Mouse (Mus musculus): ENCODE results near the gene Ptges2. TPM values are rescaled to one million over a fixed set of nuclear protein-coding genes. Genes with fewer than 3 reads are reported as not detected.

The Ptges2 gene
- total RNA-seq, 2 experiments from 2014 or later, result 37.1 to 43.0 TPM

GRCm38 (mm10) chr2:32439177-32439576, 43.5 kb downstream of the Ptges2 start:
- no peak for DNase-seq (ENCODE audit: low spot score)

- DNase-seq (ENCODE audit: low spot score), result no peak
Observed at GRCm38 (mm10) chr2:32440164-32440563, 44.5 kb downstream of the Ptges2 start.

- no peak for DNase-seq (ENCODE audit: low spot score)
Observed at GRCm38 (mm10) chr2:32440632-32441031, 44.9 kb downstream of the Ptges2 start.

- no peak for DNase-seq (ENCODE audit: low spot score)
Observed at GRCm38 (mm10) chr2:32441550-32441949, 45.9 kb downstream of the Ptges2 start.

GRCm38 (mm10) chr2:32445535-32445934, 49.8 kb downstream of the Ptges2 start:
- no peak for DNase-seq (ENCODE audit: low spot score)

GRCm38 (mm10) chr2:32447264-32447936, 51.7 kb downstream of the Ptges2 start:
- DNase-seq (ENCODE audit: low spot score), result no peak

- no peak for DNase-seq (ENCODE audit: low spot score)
Observed at GRCm38 (mm10) chr2:32448480-32448879, 52.8 kb downstream of the Ptges2 start.

GRCm38 (mm10) chr2:32449761-32450754, 54.4 kb downstream of the Ptges2 start, which contains the start of gene Naif1:
Gene Naif1, plus strand, starts transcription at chr2:32450457.
- no peak for DNase-seq (ENCODE audit: low spot score)

- peak; percentile 98 for DNase-seq (ENCODE audit: low spot score)
Observed at GRCm38 (mm10) chr2:32450881-32451844, 55.5 kb downstream of the Ptges2 start, which contains the start of gene Slc25a25. Gene Slc25a25, minus strand, starts transcription at chr2:32451445.

- DNase-seq (ENCODE audit: low spot score), result peak; percentile 99
Observed at GRCm38 (mm10) chr2:32451870-32452372, 56.2 kb downstream of the Ptges2 start.

- no peak for DNase-seq (ENCODE audit: low spot score)
Observed at GRCm38 (mm10) chr2:32452441-32452971, 56.8 kb downstream of the Ptges2 start.

GRCm38 (mm10) chr2:32453641-32454303, 58.1 kb downstream of the Ptges2 start:
- no peak for DNase-seq (ENCODE audit: low spot score)

GRCm38 (mm10) chr2:32454633-32455032, 58.9 kb downstream of the Ptges2 start:
- no peak for DNase-seq (ENCODE audit: low spot score)

- DNase-seq (ENCODE audit: low spot score), result no peak
Observed at GRCm38 (mm10) chr2:32455101-32455500, 59.4 kb downstream of the Ptges2 start.

Other genes with a start within 250 kb of the Ptges2 start
- gene Prrc2b, start 244.8 kb upstream of the Ptges2 start, total RNA-seq (2021), result 10 to 100 TPM; 78.4 to 79.7 TPM
- gene Pomt1, start 159.3 kb upstream of the Ptges2 start, total RNA-seq (2021), result 10 to 100 TPM; 10.2 to 11.1 TPM
- 10 to 100 TPM; 11.4 to 11.6 TPM for gene Uck1, start 135.7 kb upstream of the Ptges2 start, total RNA-seq (2021)
- 10 to 100 TPM; 56.7 to 56.9 TPM for gene Golga2, start 108.5 kb upstream of the Ptges2 start, total RNA-seq (2021)
- 100 to 1,000 TPM; 143 to 148 TPM for gene Swi5, start 107.8 kb upstream of the Ptges2 start, total RNA-seq (2021)
- 10 to 100 TPM; 25.6 to 27.5 TPM for gene Ciz1, start 43.6 kb upstream of the Ptges2 start, total RNA-seq (2021)
- gene Dnm1, start 42.6 kb upstream of the Ptges2 start, total RNA-seq (2021), result 1 to 10 TPM; 3.5 to 5.3 TPM
- 10 to 100 TPM; 42.6 to 47.1 TPM for gene 1110008P14Rik, start 14.0 kb upstream of the Ptges2 start, total RNA-seq (2021)
- gene Lcn2, start 7.6 kb upstream of the Ptges2 start, total RNA-seq (2021), result 1 to 10 TPM; 1.4 to 4.8 TPM
- 1 to 10 TPM; 2.6 to 3.0 TPM for gene Naif1, start 54.6 kb downstream of the Ptges2 start, total RNA-seq (2021)
- 100 to 1,000 TPM in 1 of 2 experiments, 10 to 100 TPM in 1; 47.6 to 217 TPM for gene Slc25a25, start 55.5 kb downstream of the Ptges2 start, total RNA-seq (2021)
- 1 to 10 TPM; 2.0 to 2.6 TPM for gene Fam102a, start 139.4 kb downstream of the Ptges2 start, total RNA-seq (2021)
- gene Dpm2, start 175.0 kb downstream of the Ptges2 start, total RNA-seq (2021), result 10 to 100 TPM; 11.7 to 12.6 TPM
- gene Pip5kl1, start 178.9 kb downstream of the Ptges2 start, total RNA-seq (2021), result not detected
- not detected for gene 9430097D07Rik, start 179.8 kb downstream of the Ptges2 start, total RNA-seq (2021)
- 10 to 100 TPM; 13.5 to 19.8 TPM for gene St6galnac4, start 191.2 kb downstream of the Ptges2 start, total RNA-seq (2021)
- gene St6galnac6, start 203.8 kb downstream of the Ptges2 start, total RNA-seq (2021), result 10 to 100 TPM; 47.0 to 52.2 TPM
- 1,000 to 10,000 TPM; 1,543 to 1,586 TPM for gene Ak1, start 225.9 kb downstream of the Ptges2 start, total RNA-seq (2021)